Mouse (Mus musculus): ENCODE measurements around the gene Fgfr4. TPM values are rescaled to one million over a fixed set of nuclear protein-coding genes. Genes with fewer than 3 reads are reported as not detected.

Gene Fgfr4
- polyA plus RNA-seq, 1 experiment from 2014 or later: 1.3 TPM

DNA sequence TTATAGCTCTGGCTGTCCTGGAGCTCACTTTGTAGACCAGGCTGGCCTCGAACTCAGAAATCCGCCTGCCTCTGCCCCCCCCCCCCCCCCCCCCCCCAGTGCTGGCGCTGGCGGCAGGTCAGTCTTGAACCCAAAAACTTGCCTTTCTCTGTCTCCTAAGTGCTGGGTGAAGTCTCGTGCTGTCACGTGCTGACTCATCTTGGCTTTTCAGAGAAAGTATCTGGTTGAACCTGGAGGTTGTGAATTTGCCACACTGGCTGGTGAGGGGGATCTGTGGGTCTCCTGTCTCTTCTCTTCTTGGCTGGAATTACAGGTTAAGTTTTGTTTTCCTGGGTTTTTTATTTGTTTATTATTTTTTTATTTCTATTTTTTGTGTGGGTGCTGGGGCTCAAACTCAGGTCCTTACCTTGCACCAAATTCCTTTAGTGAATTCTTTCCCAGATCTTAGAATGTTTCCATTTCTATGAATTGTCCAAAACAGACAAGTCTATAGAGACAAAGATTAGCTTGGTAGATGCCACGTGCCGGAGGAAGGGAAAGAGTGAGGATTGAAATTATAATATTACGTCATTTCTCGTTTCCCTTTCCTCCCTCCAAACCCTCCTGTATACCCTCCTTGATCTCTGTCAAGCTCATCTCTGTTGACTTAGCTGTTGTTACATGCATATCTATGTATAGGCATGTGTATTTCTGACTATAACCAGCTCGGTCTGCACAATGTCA lies 52.4 kb downstream of the Fgfr4 start:
- peaks cover 2% of the 10 kb centered on the region; the same call in 1 of the 2 replicates for H3K4me1 ChIP-seq (ENCODE audit: control insufficient read depth, insufficient read depth, low read depth, low read length)
- H3K27me3 ChIP-seq (replicated peaks; ENCODE audit: control insufficient read depth, insufficient read depth, low read length): no peaks in the 10 kb centered on the region
- H3K9ac ChIP-seq (ENCODE audit: low read depth, low read length): no peak overlapping the region
- no peak overlapping the region for H3K4me3 ChIP-seq (ENCODE audit: low read length)
- H3K4me2 ChIP-seq (ENCODE audit: low read length): no peak overlapping the region
- WGBS: 83% methylated on average over 11 of the region's 11 CpGs
- H3K36me3 ChIP-seq (ENCODE audit: control insufficient read depth, insufficient read depth, low read length): no peaks in the 10 kb centered on the region
- ATAC-seq: no peak
- H3K27ac ChIP-seq (ENCODE audit: low read depth, low read length): no peak overlapping the region
- H3K9me3 ChIP-seq (ENCODE audit: control insufficient read depth, low read length): no peaks in the 10 kb centered on the region

DNA sequence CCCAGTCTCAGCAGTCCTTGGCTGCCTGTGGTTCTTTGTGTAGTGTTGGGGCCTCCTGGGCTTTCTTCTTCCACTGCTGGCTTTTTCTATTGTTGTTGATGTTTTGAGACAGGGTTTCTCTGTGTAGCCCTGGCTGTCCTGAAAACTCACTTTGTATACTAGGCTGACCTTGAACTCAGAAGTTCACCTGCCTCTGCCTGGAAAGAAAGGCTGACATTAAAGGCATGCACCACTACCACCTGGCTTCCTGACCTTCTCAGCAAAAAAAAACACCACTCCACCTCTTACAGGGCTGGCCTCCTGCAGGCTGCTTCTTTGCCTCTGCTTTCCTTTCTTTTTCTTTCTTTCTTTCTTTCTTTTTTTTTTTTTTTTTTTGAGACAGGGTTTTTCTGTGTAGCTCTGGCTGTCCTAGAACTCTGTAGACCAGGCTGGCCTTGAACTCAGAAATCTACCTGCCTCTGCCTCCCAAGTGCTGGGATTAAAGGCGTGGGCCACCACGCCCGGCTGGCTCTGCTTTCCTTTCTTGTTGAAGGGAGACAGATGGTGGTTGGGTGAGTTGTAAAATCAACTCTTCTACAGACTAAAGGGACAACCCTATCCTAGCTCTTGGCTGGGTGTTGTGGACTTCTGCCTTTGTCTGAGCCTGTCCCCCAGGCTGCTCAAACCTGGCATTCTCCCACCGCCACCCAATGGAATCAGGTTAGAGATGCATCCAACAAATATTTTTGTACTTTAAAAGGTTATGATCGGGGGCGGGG lies 53.2 kb downstream of the Fgfr4 start:
- Histone ChIP-seq H3K4me2 (ENCODE audit: low read length) (no peak overlapping the region), H3K36me3 (ENCODE audit: control insufficient read depth, insufficient read depth, low read length) (no peaks in the 10 kb centered on the region), H3K9ac (ENCODE audit: low read depth, low read length) (no peak overlapping the region), H3K9me3 (ENCODE audit: control insufficient read depth, low read length) (no peaks in the 10 kb centered on the region), H3K4me1 (ENCODE audit: control insufficient read depth, insufficient read depth, low read depth, low read length) (peaks cover 10% of the 10 kb centered on the region), H3K4me3 (ENCODE audit: low read length) (no peak overlapping the region), H3K27ac (ENCODE audit: low read depth, low read length) (no peak overlapping the region), H3K27me3 (replicated peaks; ENCODE audit: control insufficient read depth, insufficient read depth, low read length) (no peaks in the 10 kb centered on the region)
- no peak for ATAC-seq
- 85% methylated on average over 6 of the region's 6 CpGs for WGBS

DNA sequence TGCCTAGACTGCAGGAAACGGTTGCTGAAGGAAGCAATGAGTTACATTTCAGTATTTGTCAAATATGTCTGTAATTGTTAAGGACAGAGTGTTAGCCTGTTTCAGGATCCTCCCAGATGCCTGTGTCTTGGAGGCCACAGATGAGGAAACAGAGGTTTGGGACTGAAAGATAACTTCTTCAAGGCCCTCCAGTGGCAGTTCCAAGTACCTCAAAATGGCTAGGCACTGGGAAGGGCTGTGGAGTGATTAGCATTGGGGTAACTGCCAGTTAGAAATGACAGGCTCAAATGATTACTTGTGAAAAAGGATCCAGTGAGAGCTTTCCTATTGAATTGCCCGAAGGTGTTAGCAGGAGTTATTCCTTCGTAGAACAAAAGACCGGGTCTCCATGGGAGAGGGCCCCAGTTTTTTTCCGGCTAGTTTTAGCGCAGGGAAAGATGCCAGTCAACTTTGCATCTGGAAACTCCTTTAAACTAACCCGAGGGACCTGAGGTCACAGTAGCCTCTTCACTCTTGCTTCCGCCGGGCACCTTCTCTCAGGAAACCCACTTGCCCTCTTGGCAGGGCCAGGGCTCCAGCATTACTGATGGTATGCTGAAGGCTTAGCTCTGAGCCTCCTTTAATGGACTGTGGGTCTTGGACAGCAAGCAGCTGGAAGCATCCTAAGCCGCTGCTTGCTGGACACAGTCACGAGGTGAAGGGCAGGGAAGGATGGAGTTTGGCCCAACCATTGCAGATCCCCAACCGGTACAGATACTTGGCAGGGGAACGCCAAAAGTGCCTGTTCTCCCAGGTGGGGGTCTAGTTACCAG lies 56.6 kb downstream of the Fgfr4 start:
- Histone ChIP-seq H3K4me2 (ENCODE audit: low read length) (no peak overlapping the region), H3K36me3 (ENCODE audit: control insufficient read depth, insufficient read depth, low read length) (0 out of 2 replicates have a peak, but pooled peaks cover 2% of the 10 kb centered on the region), H3K9ac (ENCODE audit: low read depth, low read length) (no peak overlapping the region), H3K9me3 (ENCODE audit: control insufficient read depth, low read length) (no peaks in the 10 kb centered on the region), H3K4me3 (ENCODE audit: low read length) (no peak overlapping the region), H3K27ac (ENCODE audit: low read depth, low read length) (no peak overlapping the region; the same call in 1 of the 2 replicates), H3K4me1 (ENCODE audit: control insufficient read depth, insufficient read depth, low read depth, low read length) (peaks cover 28% of the 10 kb centered on the region), H3K27me3 (replicated peaks; ENCODE audit: control insufficient read depth, insufficient read depth, low read length) (no peaks in the 10 kb centered on the region)
- WGBS: 60% methylated on average over 13 of the region's 13 CpGs
- no peak for ATAC-seq

DNA sequence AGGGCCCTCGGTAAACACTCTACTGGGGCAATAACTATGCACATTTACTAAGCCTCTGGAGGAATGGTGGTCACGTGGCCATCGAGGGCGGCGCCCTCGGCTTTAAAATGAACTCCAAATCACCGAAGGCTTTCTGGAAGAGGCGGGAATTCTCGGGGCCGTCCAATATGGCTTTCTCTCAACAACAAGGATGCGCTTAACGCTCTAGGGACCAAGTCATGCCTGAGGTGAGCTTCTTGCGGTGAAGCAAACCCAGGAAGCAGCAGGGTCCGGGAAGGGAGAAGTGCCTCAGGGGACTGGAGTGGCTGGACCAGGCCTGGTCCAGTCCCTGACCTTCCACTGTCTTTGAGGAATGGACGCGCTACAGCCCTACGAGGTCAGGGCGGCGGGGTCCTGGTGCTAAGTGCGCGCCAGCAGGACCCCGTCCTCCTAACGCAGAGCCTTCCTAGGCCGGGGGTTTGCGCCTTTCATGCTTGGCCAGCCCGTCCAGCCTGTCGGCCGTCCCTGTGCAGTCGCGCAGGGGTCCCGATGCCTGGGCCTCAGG lies 57.3 kb downstream of the Fgfr4 start, which contains the start of gene Nsd1:
TSS of gene Nsd1 (plus strand) at position 134 of the 544 bp plus-strand sequence.
- Histone ChIP-seq H3K27me3 (replicated peaks; ENCODE audit: control insufficient read depth, insufficient read depth, low read length) (no peaks in the 10 kb centered on the region), H3K4me3 (ENCODE audit: low read length) (peak within 1 kb of the TSS; percentile 51), H3K9ac (ENCODE audit: low read depth, low read length) (peak within 1 kb of the TSS; percentile 70), H3K4me2 (ENCODE audit: low read length) (peak within 1 kb of the TSS; percentile 74), H3K36me3 (ENCODE audit: control insufficient read depth, insufficient read depth, low read length) (0 out of 2 replicates have a peak, but pooled peaks cover 2% of the 10 kb centered on the region), H3K4me1 (ENCODE audit: control insufficient read depth, insufficient read depth, low read depth, low read length) (peaks cover 34% of the 10 kb centered on the region), H3K9me3 (ENCODE audit: control insufficient read depth, low read length) (no peaks in the 10 kb centered on the region), H3K27ac (ENCODE audit: low read depth, low read length) (peak within 1 kb of the TSS; percentile 94)
- no peak for ATAC-seq
- WGBS: 21% methylated on average over 29 of the region's 31 CpGs

DNA sequence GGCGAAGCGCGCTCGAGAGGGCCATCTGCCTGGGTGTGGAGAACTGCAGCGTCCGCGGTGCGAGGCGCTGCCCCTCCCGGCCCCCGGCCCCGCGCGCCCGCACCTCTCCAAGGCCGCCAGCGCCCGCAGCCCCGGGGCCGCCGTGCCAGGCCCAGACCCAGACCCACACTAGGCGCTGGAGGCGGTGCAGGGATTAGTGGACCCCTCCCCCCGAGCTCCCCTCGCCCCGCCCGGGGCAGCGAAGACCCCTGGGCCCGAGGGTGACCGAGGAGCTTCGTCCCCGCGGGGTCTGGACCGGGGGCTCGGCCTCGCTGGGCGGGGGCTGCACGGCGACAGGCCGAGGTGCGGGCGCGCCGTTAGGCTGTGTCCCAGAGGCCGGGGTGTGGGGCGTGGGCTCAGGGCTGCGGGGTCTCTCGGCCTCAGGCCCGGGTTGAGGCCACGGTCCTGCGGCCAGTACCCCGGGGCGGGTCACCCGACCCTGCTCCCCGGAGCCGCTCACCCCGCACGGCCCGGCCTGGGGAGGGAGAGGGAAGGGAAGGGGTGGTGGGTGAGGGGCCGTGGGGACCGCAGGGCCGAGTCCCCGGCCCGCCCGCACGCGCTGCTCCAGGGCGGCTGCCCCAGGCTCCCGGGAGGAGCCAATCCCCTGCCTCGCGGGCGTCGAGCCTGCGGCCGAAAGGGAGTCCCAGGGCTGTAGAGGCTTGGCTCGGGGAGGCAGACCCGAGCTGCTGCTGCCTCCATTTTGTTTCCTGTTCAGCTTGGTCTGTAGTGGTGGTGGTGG lies 57.9 kb downstream of the Fgfr4 start:
- under 1% methylated on average over 41 of the region's 77 CpGs for WGBS
- Histone ChIP-seq H3K9me3 (ENCODE audit: control insufficient read depth, low read length) (no peaks in the 10 kb centered on the region), H3K9ac (ENCODE audit: low read depth, low read length) (peak overlapping the region; percentile 70), H3K36me3 (ENCODE audit: control insufficient read depth, insufficient read depth, low read length) (0 out of 2 replicates have a peak, but pooled peaks cover 2% of the 10 kb centered on the region), H3K4me3 (ENCODE audit: low read length) (peak overlapping the region; percentile 51), H3K4me2 (ENCODE audit: low read length) (peak overlapping the region; percentile 74), H3K4me1 (ENCODE audit: control insufficient read depth, insufficient read depth, low read depth, low read length) (peaks cover 38% of the 10 kb centered on the region), H3K27me3 (replicated peaks; ENCODE audit: control insufficient read depth, insufficient read depth, low read length) (no peaks in the 10 kb centered on the region), H3K27ac (ENCODE audit: low read depth, low read length) (peak overlapping the region; percentile 94)
- ATAC-seq: peak; percentile 53

DNA sequence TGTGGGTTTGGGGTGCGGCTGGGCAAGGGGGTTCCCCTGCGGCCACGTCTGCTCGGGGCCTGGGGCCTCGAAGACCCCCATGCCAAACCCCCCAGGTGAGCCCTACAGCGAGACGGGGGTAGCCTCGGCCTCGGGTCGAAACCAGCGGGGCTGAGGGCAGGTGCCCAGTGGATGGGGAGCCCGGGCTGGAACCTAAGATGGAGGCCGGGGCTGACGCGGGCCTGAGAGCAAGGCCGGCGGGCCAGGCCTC lies 58.5 kb downstream of the Fgfr4 start:
- Histone ChIP-seq H3K9ac (ENCODE audit: low read depth, low read length) (peak overlapping the region; percentile 70), H3K27ac (ENCODE audit: low read depth, low read length) (peak overlapping the region; percentile 94), H3K4me1 (ENCODE audit: control insufficient read depth, insufficient read depth, low read depth, low read length) (peaks cover 43% of the 10 kb centered on the region), H3K36me3 (ENCODE audit: control insufficient read depth, insufficient read depth, low read length) (0 out of 2 replicates have a peak, but pooled peaks cover 2% of the 10 kb centered on the region), H3K9me3 (ENCODE audit: control insufficient read depth, low read length) (no peaks in the 10 kb centered on the region), H3K4me3 (ENCODE audit: low read length) (peak overlapping the region; percentile 51), H3K4me2 (ENCODE audit: low read length) (peak overlapping the region; percentile 74), H3K27me3 (replicated peaks; ENCODE audit: control insufficient read depth, insufficient read depth, low read length) (no peaks in the 10 kb centered on the region)
- under 1% methylated on average over 17 of the region's 17 CpGs for WGBS
- peak; percentile 68 for ATAC-seq

DNA sequence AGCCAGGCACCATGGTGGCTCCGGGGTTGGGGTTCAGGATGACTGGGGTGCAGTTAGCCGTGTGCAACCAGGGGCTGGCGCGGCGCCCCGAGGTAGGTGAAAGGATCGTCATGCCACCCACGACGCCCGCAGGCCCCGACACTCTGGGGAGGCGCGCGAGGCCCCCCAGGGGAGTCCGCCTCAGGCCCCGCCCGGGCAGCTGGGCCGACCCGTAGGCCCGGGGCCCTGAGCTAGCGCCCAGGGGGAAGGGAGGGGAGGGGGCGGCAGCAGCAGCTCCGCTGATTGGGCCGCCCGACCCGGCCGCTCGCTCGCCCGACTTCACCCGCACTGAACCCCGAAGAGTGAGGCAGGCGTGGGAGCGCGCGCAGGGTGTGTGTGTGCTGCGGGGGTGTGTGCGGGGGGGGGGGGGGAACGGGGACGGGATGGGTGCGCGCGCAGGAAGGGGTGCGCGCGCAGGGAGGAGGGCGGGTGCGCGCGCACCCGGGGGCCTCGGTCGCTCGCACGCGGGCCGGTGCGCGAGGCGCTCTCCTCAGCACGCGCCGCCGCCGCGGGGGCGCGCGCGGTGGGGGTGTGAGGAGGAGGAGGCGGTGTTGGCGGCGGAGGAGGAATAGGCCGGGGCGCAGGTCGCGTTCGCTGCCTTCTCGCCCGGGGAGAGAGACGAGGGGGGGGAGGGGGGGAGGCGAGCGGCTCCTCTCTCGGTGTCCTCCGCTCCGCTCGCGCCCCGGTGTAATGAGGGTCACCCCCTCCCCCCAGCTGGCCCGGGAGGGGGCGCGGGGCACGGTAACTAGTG lies 59.0 kb downstream of the Fgfr4 start:
- Histone ChIP-seq H3K9ac (ENCODE audit: low read depth, low read length) (peak overlapping the region; percentile 70), H3K4me2 (ENCODE audit: low read length) (peak overlapping the region; percentile 74), H3K4me1 (ENCODE audit: control insufficient read depth, insufficient read depth, low read depth, low read length) (peaks cover 48% of the 10 kb centered on the region), H3K27ac (ENCODE audit: low read depth, low read length) (peak overlapping the region; percentile 94), H3K36me3 (ENCODE audit: control insufficient read depth, insufficient read depth, low read length) (0 out of 2 replicates have a peak, but pooled peaks cover 2% of the 10 kb centered on the region), H3K27me3 (replicated peaks; ENCODE audit: control insufficient read depth, insufficient read depth, low read length) (no peaks in the 10 kb centered on the region), H3K9me3 (ENCODE audit: control insufficient read depth, low read length) (no peaks in the 10 kb centered on the region), H3K4me3 (ENCODE audit: low read length) (peak overlapping the region; percentile 51)
- peak; percentile 78 for ATAC-seq
- under 1% methylated on average over 31 of the region's 93 CpGs for WGBS

DNA sequence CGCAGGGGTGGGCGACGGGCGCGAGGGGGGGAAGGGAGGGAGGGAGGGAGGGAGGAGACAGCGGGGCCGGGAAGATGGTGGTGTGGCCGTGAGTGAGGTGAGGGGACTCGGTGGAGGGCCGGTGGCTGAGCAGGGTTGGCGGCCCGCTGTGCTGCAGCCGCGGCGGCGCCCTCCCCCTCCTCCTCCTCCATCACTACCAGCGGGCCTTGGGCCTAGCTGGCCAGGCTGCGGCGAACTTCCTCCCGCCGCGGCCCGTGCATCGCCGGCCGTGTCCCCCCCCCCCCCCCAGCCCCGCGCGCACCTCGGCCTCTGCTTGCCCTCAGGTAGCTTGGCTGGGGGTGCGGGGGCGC lies 59.5 kb downstream of the Fgfr4 start:
- ATAC-seq: peak; percentile 58

More for the DNA sequence above, 59.5 kb downstream of the Fgfr4 start:
- Histone ChIP-seq H3K4me1 (ENCODE audit: control insufficient read depth, insufficient read depth, low read depth, low read length) (peaks cover 49% of the 10 kb centered on the region), H3K9me3 (ENCODE audit: control insufficient read depth, low read length) (no peaks in the 10 kb centered on the region), H3K27me3 (replicated peaks; ENCODE audit: control insufficient read depth, insufficient read depth, low read length) (no peaks in the 10 kb centered on the region), H3K4me2 (ENCODE audit: low read length) (peak overlapping the region; percentile 74), H3K27ac (ENCODE audit: low read depth, low read length) (peak overlapping the region; percentile 94), H3K4me3 (ENCODE audit: low read length) (peak overlapping the region; percentile 51), H3K36me3 (ENCODE audit: control insufficient read depth, insufficient read depth, low read length) (peaks cover 2% of the 10 kb centered on the region; the same call in 1 of the 2 replicates), H3K9ac (ENCODE audit: low read depth, low read length) (peak overlapping the region; percentile 70)
- 0% methylated on average over 4 of the region's 32 CpGs for WGBS
